Mouse (Mus musculus) thymus, postnatal 4 days (tissue): ENCODE measurements around the gene Aak1.
"Not testable (repeated sequence)": the region's sequence is repeated elsewhere in the genome, so short reads cannot be mapped to it uniquely, and the experiment has no call there.

ENCODE experiments used
- DNase-seq: peaks from one replicate; pipeline ENCODE4 v3.0.0; 2021

The Aak1 gene

DNA sequence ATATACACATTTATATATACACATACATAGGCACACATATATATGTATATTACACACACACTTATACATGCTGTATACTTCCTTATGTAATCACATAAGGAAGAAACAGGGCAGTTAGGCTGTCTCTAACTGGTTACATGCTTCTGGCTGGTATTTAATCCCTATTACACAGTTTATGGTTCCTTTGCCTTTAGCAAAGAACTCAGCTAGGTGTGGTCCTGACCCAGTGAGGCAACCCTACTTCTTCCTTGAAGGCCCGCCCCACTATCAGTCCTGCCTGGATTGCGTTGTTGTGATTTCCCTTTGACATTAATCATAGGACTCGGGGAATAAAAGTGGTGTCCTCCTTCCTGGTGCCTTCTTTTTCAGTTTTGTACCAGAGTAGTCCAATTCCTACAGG lies 185.1 kb downstream of the Aak1 start:
- DNase-seq: no peak

DNA sequence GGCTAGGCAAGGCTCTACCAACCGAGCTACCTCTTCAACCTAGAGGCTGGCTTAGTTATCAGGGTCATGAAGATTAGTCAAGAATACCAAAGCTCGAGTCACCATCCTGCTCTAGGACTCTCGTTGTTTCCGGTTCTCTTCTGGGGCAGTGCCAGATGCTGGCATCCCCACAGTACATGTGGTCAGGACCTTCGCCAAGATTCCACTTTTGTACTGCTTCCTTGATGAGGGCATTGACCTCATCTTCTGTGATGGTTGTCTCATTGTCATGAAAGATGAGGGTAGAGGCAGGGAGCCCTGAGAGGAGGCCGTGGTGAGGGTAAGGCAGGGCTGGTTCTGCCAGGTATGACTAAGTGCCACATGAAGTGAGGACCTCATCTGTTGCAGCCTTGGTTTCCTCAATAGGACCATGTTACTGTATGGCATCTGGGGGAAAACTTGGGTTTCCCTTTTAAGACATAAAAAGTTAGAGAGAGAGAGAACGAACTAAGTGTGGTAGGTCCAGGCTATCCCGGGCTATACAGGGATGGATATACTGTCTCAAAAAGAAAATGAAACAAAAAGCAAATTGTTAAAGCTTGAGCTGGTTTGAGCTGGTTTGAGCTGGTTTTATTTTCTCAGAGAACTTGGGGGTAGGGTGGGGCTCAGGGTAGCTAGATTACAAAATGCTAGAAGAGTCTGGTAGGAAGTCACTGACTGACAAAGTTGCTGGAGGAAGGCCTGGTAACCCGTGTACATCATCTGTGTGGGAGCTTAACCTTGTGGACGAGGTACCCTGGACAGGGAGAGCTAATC lies 188.7 kb downstream of the Aak1 start:
- no peak for DNase-seq

DNA sequence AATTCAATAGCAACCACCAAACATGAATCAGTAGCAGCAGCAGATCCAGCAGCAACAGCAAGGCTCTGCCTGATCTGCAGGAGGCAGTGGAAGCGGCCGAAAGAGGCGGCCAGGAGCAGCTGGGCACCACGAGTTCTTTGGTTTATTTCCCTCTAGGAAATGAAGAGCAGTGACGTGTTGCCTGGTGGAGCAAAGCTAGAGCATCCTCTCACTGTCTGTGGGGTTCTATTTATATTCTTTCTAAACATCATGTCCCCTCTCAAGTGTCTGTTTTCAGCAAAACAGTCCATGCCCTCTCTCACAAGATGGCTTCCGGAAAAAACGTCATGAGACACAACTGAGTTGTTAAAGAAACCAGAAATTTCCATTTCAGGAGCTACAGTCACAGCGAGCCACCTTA lies 189.8 kb downstream of the Aak1 start:
- DNase-seq: no peak

DNA sequence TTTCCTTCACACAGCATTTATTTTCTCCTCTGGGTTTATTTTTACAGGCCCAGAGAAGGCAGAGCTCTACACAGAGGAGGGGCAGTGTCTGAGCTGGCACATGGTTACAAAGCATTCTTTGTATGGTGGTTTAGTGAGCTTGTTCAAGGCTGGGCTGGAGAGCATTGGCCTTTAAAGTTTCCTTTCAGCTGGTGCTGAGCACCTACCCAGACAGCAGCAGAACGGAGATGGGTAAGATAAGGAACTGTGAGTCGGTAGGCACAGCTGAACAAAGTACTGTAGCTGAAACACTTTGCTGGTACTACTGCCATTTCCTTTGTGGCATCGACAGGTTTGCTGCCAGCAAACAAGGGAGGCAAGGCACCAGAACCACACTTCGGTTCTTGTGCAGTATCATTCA lies 191.7 kb downstream of the Aak1 start:
- DNase-seq: peak; percentile 52

DNA sequence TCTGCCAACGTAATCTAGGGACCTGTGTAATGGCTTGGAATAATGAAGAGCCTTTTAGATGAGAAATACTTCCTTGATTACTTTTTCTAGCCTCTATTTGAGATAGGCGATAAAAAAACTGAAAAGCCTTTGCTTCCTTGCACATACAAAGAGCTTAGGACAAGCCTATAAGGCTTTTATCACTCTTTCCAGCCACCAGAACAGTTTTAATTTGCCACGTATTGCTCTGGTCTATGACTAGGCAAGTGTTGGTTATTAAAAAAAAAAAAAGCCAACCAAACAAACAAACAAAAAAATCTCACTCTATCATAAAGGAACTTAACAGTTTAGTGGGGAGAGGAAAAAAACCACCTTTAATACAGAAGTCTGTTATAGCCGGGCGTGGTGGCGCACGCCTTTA lies 192.1 kb downstream of the Aak1 start:
- no peak for DNase-seq

DNA sequence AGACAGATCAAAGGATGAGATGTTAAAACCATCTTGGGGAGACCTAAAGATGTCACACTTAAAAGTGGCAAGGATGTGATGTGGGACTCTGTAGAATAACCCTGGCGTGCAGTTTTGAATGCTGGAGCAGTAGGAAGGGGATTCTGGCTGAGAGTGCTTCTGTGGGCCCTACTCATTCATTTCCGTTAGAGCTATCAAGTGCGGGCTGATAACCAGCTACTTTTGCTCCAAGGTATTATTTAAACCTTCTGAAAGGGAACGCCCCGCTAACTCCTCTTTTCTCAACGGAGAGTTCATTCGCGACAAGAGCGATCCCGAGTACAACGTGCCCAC lies 192.7 kb downstream of the Aak1 start:
- DNase-seq: no peak

DNA sequence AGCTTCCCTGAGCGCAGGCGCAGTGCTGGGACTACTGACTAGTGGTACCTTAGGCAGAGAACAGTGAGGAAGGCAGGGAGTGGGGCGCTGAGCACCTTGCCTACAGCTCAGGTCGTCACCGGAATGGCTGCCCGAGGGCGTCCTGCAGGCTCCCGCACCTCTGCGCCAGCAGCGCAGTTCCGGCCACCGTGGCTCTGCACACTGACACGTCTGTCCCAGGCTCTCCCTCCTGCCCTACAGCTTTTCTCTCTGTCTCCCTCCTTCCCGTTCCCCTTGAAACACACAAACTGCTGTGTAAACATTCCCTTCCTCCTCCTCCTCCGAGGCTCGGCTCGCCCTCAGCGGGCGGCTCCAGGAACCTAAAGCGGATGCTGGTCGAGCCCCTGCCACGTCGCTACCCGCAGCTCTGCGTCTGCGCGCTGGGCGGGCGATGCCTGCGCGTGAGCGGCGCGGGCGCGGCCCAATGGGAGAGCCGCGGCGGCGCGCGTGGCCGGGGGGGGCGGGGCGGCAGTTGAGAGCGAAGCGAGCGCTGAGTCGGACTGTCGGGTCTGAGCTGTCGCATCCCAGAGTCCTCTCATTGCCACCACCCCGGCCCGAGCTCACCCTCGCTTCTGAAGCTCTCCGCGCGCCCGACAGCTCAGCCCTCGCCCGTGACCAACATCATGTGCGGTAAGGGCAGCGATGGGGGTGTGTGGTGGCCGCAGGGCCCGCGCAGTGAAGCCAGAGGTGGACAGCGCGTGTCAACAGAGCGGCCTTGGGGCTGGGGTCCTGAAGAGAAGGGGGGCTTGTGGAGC lies 193.2 kb downstream of the Aak1 start, which contains the start of gene Gfpt1:
TSS of gene Gfpt1 (plus strand) at position 510 of the 794 bp plus-strand sequence.
- DNase-seq: peak; percentile 98

DNA sequence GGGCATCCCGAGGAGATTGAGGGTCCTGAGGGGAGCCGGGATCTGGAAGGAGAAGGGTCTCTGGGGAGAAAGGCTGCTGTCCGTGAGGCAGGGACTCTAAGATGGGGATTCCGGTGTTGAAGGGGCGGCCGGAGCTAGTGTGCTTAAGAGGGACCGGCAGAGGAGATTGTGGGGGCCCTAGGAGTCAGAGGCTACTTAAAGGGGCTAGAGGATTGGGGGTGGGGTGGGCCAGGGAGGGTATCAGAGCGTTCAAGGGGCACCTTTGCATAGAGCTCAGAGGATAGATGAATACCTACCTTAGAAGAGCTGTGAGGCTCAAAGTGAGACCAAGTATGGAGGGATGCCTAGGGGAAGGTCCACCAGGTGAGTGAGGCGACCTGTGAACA lies 193.8 kb downstream of the Aak1 start:
- no peak for DNase-seq

DNA sequence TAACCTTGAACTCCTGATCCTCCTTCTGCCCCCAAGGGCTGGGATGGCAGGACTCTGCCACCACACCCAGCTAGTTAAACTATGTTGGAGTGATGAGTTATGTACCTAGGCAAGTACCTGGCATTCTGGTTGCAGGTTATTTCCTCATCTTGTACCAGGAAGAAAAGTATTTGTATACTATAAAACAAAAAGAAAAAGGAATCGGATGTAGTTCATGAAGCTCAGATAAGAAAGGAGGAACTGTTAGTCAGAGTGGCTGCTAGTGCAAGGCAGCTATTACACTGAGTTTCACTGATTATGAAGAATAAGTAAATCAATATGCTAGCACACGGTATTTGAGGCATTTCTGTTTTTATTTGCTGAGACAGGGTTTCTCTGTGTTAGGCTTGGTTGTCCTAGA lies 195.6 kb downstream of the Aak1 start:
- no peak for DNase-seq

DNA sequence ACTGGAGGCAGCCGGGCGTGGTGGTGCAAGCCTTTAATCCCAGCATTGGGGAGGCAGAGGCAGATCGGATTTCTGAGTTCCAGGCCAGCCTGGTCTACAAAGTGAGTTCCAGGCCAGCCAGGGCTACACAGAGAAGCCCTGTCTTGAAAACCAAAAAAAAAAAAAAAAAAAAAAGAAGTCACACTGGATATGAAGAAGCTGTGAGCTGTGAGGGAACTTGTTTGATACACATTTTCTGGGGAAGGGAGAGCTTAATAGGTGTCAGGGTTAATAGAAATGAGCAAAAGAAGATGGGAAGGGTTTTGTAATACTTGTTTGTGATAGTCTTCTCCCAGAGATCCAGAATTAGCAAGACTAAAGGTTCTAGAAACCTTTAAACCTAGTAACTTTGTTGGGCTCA lies 196.2 kb downstream of the Aak1 start:
- no peak for DNase-seq

DNA sequence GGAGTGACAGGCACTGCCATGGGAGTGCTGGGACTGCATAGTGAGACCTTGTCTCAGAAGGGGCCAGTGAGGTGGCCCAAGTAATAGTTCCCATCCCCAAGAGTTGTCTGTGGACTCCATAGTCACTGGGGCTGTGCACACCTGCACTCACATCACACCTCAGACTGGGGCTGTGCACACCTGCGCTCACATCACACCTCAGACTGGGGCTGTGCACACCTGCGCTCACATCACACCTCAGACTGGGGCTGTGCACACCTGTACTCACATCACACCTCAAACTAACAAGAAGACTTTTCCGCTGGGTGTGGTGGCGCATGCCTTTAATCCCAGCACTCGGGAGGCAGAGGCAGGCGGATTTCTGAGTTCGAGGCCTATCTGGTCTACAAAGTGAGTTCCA lies 199.4 kb downstream of the Aak1 start:
- not testable (repeated sequence) for DNase-seq

DNA sequence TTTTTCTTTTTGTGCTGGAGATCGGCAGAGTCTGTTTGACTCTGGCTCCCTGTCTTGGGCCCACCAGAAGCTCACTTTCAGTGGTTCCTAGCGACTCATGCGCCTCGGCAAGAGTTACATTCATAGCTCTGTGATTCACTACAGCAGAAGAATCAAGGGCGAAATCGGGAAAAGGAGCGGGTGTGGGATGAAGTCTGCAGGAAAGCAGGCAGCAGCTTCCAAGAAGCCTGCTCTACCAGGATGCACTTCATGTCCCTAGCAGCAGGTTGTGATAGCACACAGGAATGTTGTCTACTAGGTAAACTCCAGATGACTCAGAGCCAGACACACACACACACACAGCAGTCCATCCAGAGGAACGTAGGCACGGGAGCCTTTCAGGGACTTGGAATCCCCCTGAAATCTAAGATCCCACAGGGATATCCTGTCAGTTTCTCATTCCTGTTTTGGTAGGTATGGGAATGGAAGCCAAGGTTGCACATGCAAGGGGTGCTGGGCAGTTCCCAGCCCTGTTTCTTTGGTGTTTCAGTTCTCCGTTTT lies 202.6 kb downstream of the Aak1 start:
- DNase-seq: no peak
